Mouse (Mus musculus) sigmoid colon, adult 10 weeks (tissue): ENCODE results near the gene Serpina11. TPM values are rescaled to one million over a fixed set of nuclear protein-coding genes. Genes with fewer than 3 reads are reported as not detected.

Experiments
- polyA plus RNA-seq: library from polyadenylated mRNA; stranded (reverse); fragments of 350-450 nt; fragmentation: Illumina TruSeq; extraction: RNeasy Lipid Tissue Mini Kit (QIAGEN cat#74804); gene quantifications from one replicate; pipeline ENCODE4 v1.2.3, GENCODE M21; 2014; ENCODE audit warnings: low read depth, low replicate concordance

The Serpina11 gene
- polyA plus RNA-seq: not detected

DNA sequence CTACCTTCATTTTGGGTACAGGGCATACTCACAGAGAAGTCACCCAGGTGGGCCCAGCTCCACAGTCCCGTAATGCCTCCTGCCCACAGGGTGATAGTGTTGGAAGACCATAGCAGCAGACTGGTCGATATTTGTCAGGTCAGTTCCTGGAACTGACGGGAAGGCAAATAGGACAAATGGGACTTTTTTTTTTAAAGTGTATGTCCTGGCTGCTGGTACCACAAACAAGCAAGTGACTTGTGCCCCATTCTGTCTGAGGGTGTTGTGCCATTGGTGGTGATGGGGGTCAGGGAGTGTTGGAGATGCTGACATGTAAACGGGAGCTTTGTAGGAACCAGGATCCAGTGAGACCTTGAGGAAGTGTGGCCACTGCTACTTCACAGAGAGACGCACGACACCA, at the start of gene Serpina11:
Gene Serpina11, minus strand, starts transcription at position 101 of the 400 bp plus-strand sequence.

DNA sequence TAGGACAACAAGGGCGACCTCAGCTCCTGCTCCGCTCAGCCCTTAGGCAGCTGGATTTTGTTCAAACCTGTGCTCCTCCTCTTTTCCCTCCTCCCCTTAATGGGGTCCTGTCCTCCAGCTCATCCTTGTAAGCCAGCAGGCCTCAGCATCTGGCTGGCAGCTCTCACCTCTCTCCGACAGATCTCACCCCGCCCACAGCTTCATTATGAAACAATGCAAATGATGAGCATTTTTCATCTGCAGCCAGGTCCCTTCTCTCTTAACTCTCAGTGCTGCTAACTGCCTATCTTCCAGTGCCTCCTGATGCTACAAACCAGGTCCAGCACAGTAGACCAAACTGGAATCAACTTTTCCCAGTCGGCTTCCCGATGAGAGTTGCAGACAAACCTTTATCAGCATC, 23.9 kb upstream of the Serpina11 start, which contains the start of gene Serpina9:
Gene Serpina9, minus strand, starts transcription at position 136 of the 400 bp plus-strand sequence.

DNA sequence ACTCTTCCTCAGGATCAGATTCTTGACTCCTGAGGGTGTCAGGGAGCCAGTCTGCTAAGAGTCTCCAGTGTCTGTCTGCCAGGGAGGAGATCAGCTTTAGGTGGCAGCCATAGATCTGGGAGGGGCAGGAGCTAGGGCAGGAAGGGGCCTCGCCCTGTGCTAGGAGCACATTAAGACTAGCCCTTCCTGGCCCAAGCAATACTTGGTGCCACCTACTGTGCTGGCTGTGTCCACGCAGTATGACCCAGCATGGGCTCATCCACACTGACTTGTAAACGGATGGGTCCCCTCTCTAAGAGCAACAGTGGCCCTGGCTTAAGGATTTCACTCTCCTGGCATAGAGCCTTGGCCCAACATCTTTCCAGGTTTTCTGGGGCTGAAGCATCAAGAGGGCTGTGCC, 31.0 kb downstream of the Serpina11 start, which contains the start of gene Serpina1e:
Gene Serpina1e, minus strand, starts transcription at position 178 of the 400 bp plus-strand sequence.

Other genes with a start within 250 kb of the Serpina11 start
- not detected for gene Serpina1d, start 216.4 kb downstream of the Serpina11 start, polyA plus RNA-seq
- gene Serpina1b, start 159.6 kb downstream of the Serpina11 start, polyA plus RNA-seq: 0.98 TPM
- gene Serpina1a, start 126.4 kb downstream of the Serpina11 start, polyA plus RNA-seq: not detected
- gene Serpina1c, start 85.1 kb downstream of the Serpina11 start, polyA plus RNA-seq: not detected
- gene Serpina1e, start 31.0 kb downstream of the Serpina11 start, polyA plus RNA-seq: 0.57 TPM
- gene Serpina9, start 23.8 kb upstream of the Serpina11 start, polyA plus RNA-seq: 0.69 TPM
- not detected for gene Serpina12, start 54.5 kb upstream of the Serpina11 start, polyA plus RNA-seq
- gene Serpina5, start 111.2 kb upstream of the Serpina11 start, polyA plus RNA-seq: not detected
- not detected for gene Serpina3a, start 122.8 kb upstream of the Serpina11 start, polyA plus RNA-seq
- not detected for gene Serpina3b, start 138.0 kb upstream of the Serpina11 start, polyA plus RNA-seq
- 1.1 TPM for gene Serpina3c, start 163.9 kb upstream of the Serpina11 start, polyA plus RNA-seq
- gene Serpina3f, start 224.6 kb upstream of the Serpina11 start, polyA plus RNA-seq: 0.79 TPM
- 2.8 TPM for gene Serpina3g, start 246.3 kb upstream of the Serpina11 start, polyA plus RNA-seq